Mouse (Mus musculus) layer of hippocampus, adult 2 months (tissue): ENCODE data around the gene Stap2. TPM values are rescaled to one million over a fixed set of nuclear protein-coding genes. Genes with fewer than 3 reads are reported as not detected.

Experiments
- DNase-seq, 2 experiments: peaks; one replicate each; pipeline ENCODE4 v3.0.0; 2022; ENCODE audit warnings: low spot score in 2 of 2
- H3K27ac ChIP-seq: fragments of 200-600 bp; 2 replicates; pipeline ENCODE4 v1.8.1; 2022
- H3K4me3 ChIP-seq: fragments of 200-600 bp; 2 replicates; pipeline ENCODE4 v1.8.1; 2022; ENCODE audit warnings: mild to moderate bottlenecking
- CTCF ChIP-seq: fragments of 200-600 bp; conservative IDR thresholded peaks from 2 replicates; pipeline ENCODE4 v1.8.1; 2022; ENCODE audit warnings: antibody characterized with exemption, mild to moderate bottlenecking, moderate library complexity
- total RNA-seq, 2 experiments: library from RNA; stranded (reverse); gene quantifications; 2 replicates each; pipeline ENCODE4 v1.2.3; 2021

Gene Stap2
- total RNA-seq, 2 experiments from 2014 or later, result 2.2 to 2.8 TPM

GRCm38 (mm10) chr17:55976255-55976862, 29.0 kb downstream of the Stap2 start:
- Histone ChIP-seq H3K4me3 (no peak overlapping the region), H3K27ac (no peak overlapping the region)
- peak; percentile 93 for TF ChIP-seq CTCF
- peak; percentile 70 to 81 for DNase-seq

- H3K27ac ChIP-seq, result no peak overlapping the region
- no peak for TF ChIP-seq CTCF
- DNase-seq, result no peak
- peak overlapping the region; percentile 66; the same call in 1 of the 2 replicates for H3K4me3 ChIP-seq
Measured at GRCm38 (mm10) chr17:55971453-55971852, 33.9 kb downstream of the Stap2 start.

GRCm38 (mm10) chr17:55969966-55970891, 35.2 kb downstream of the Stap2 start, which contains the start of gene Shd:
Gene Shd (plus strand): TSS chr17:55970467.
- TF ChIP-seq CTCF, result no peak
- peak within 1 kb of the TSS; percentile 60 for H3K27ac ChIP-seq
- H3K4me3 ChIP-seq, result peak within 1 kb of the TSS; percentile 66
- no peak for DNase-seq

- DNase-seq, result no peak
- H3K4me3 ChIP-seq, result no peak overlapping the region
- TF ChIP-seq CTCF, result no peak
- peak overlapping the region; percentile 36; the same call in 1 of the 2 replicates for H3K27ac ChIP-seq
Measured at GRCm38 (mm10) chr17:55969560-55969959, 35.8 kb downstream of the Stap2 start.

GRCm38 (mm10) chr17:55968210-55968609, 37.2 kb downstream of the Stap2 start:
- Histone ChIP-seq H3K4me3 (no peak overlapping the region), H3K27ac (no peak overlapping the region)
- TF ChIP-seq CTCF, result no peak
- DNase-seq, result no peak

- Histone ChIP-seq H3K27ac (no peak overlapping the region), H3K4me3 (no peak overlapping the region)
- TF ChIP-seq CTCF, result no peak
- DNase-seq, result no peak
Measured at GRCm38 (mm10) chr17:55967186-55967585, 38.2 kb downstream of the Stap2 start.

GRCm38 (mm10) chr17:55964996-55965395, 40.4 kb downstream of the Stap2 start:
- H3K4me3 ChIP-seq, result no peak overlapping the region
- no peak overlapping the region for H3K27ac ChIP-seq
- no peak for TF ChIP-seq CTCF
- no peak for DNase-seq

- Histone ChIP-seq H3K4me3 (no peak overlapping the region), H3K27ac (no peak overlapping the region)
- DNase-seq, result no peak
- TF ChIP-seq CTCF, result no peak
Measured at GRCm38 (mm10) chr17:55964496-55964895, 40.9 kb downstream of the Stap2 start.

GRCm38 (mm10) chr17:55963171-55963570, 42.2 kb downstream of the Stap2 start:
- no peak for TF ChIP-seq CTCF
- H3K4me3 ChIP-seq, result no peak overlapping the region
- no peak overlapping the region for H3K27ac ChIP-seq
- DNase-seq, result no peak

GRCm38 (mm10) chr17:55961631-55962030, 43.8 kb downstream of the Stap2 start:
- DNase-seq, result no peak
- Histone ChIP-seq H3K27ac (no peak overlapping the region), H3K4me3 (no peak overlapping the region)
- no peak for TF ChIP-seq CTCF

GRCm38 (mm10) chr17:55960791-55961190, 44.6 kb downstream of the Stap2 start:
- H3K27ac ChIP-seq, result no peak overlapping the region
- DNase-seq, result no peak
- no peak for TF ChIP-seq CTCF
- no peak overlapping the region for H3K4me3 ChIP-seq

GRCm38 (mm10) chr17:55959946-55960740, 45.2 kb downstream of the Stap2 start:
- DNase-seq, result no peak

More at GRCm38 (mm10) chr17:55959946-55960740, 45.2 kb downstream of the Stap2 start:
- TF ChIP-seq CTCF, result no peak
- Histone ChIP-seq H3K4me3 (peak overlapping the region; percentile 59), H3K27ac (peak overlapping the region; percentile 93)
